Mouse (Mus musculus): ENCODE measurements at regions not wholly inside any gene's neighbourhood (a gene's known extent, or its start where the extent isn't known, plus 50 kb on each side); places are given as distances from the start of the nearest gene placed in this dataset.

DNA sequence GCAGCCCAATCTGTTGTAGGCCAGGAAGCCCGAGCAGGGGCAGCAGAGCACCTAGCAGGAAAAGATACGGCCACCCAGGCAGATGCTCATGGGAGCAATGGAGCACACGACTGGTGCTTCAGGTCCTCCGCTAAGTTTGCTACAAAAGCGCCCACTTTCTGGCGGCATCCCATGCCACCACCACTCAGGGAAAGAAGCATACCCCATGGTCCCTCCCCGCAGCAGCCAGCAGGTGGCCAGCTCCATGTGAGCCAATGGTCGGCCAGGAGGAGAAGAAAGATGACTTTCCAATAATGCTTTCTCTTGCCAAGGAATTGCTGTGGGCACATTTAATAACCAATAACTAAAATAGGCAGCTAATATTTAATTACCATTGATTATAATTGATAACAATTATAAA is 166.7 kb upstream of the Klf6 start:
- TF ChIP-seq POLR2A (IDR thresholded peaks at IDR 0.05; ENCODE audit: extremely low read depth, insufficient read depth, low read length): no peak
- no peak for TF ChIP-seq CTCF (IDR thresholded peaks at IDR 0.05; ENCODE audit: extremely low read depth, insufficient read depth, low read length)
